Mouse (Mus musculus) leukemia stem cell, adult 10-12 weeks (primary cell): ENCODE measurements around the gene Dennd1c. TPM values are rescaled to one million over a fixed set of nuclear protein-coding genes. Genes with fewer than 3 reads are reported as not detected.

Source experiments
- polyA plus RNA-seq: library from polyadenylated mRNA; stranded (reverse); fragments of >175 nt; gene quantifications from 2 replicates; pipeline ENCODE4 v1.2.3, GENCODE M21; 2012; ENCODE audit warnings: low replicate concordance

Dennd1c gene
- 25.4 and 34.0 TPM in 2 replicates for polyA plus RNA-seq

DNA sequence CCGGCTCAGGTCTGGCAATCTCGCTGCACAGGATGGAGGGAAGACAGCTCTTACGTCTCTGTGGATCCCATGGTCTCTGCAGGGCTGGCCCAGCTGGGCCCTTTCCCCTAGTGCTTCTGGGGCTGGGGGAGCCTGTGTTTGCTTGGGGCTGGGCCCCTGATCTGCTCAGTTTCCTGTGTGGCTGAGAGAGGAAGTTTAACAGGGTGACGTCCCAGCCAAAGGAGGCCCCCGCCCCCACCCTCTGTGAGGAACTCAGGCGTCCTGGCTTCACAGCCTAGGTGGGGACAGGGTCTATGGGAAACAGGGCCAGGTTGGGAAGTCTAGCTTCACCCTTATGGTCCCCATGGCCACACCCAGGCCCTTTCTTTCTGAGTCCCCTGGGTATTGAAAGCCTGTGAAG is at the start of gene Dennd1c:
Dennd1c (minus strand) TSS at position 179 of the 400 bp plus-strand sequence.

DNA sequence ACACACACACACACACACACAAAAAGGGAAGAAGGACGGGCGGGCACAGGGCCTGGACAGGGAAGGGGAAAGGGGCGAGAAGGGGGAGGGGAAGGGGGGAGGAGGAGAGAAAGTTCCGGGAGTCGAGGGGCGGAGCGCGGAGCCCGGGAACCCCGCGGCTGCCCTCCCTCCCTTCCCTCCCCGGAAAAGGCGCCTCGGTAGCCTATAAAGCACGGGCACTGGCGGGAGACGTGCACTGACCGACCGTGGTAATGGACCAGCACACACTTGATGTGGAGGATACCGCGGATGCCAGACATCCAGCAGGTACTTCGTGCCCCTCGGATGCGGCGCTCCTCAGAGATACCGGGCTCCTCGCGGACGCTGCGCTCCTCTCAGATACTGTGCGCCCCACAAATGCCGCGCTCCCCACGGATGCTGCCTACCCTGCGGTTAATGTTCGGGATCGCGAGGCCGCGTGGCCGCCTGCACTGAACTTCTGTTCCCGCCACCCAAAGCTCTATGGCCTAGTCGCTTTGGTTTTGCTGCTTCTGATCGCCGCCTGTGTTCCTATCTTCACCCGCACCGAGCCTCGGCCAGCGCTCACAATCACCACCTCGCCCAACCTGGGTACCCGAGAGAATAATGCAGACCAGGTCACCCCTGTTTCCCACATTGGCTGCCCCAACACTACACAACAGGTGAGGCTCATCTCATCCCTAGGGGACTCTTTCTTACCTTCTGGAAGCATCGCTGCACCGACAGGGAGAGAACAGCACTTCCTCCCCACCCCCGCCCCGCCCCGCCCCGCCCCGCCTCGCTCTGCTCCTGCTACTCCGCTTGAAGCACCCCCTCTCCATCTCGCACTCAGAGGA is 27.1 kb upstream of the Dennd1c start, which contains the start of gene Tnfsf9:
Tnfsf9 (plus strand) TSS at position 145 of the 854 bp plus-strand sequence.

DNA sequence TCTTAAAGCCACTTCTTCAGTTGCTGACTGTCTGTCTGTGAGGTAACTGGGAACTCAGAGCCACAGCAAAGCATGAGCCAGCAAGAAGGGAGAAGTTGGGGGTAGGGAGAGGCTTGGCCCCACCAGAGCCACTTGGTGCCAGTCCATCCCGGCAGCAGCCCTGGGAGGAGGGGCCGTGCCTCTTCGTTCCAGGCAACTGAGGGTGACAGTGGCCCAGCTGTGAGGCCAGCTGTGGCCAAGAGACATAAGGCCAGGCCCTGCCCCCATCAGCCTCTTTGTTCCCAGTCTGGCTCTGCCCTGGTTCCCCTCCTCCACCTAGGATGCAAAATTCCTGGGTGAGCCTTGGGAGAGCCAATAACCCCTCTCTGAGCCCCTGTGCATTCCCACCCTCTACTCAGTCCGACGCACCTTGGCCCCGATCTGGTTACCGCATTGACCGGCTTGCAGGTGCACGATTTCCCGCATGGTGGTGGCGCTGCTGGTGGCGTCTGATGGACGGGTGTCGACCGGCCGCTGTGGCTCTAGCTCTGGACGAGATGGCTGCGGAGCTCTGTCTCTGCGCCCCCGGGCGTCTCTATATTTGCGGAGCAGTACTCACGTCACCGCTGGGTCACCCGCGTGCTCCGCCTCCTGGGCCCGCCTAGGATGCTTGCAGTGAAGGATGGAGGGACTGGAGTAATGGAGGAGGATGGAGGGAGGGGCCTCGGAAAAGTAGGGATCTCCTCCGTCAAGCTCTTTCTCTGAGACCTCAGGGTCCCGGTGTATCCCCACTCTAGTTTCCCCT is 8.9 kb upstream of the Dennd1c start, which contains the start of gene Tubb4a:
Tubb4a (minus strand) TSS at position 734 of the 784 bp plus-strand sequence.

DNA sequence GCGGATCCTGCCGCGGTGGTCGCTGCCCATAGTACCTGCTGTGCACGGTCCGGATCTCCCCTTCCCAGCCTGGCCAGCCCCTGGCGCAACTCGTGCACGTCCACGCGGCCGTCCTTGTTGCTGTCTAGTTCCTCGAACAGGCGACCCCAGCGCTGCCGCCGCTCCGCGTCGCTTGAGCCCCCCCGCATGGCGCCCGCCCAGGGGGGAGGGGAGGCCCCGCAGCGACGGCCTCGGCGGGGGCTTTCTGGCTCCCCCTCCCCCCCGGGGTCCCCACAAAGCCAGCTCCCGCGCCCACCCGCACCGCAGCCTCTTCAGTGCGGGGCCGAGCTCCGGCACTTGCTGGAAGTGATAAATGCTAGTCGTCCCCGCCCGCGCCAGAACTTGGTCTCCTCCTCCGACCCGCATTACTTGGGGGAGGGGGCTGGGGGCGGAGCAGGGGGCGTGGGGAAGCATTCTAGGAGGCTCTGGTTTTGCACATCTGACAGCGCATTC is 18.8 kb downstream of the Dennd1c start, which contains the start of gene Slc25a23:
Slc25a23 (minus strand) TSS at position 378 of the 492 bp plus-strand sequence.

DNA sequence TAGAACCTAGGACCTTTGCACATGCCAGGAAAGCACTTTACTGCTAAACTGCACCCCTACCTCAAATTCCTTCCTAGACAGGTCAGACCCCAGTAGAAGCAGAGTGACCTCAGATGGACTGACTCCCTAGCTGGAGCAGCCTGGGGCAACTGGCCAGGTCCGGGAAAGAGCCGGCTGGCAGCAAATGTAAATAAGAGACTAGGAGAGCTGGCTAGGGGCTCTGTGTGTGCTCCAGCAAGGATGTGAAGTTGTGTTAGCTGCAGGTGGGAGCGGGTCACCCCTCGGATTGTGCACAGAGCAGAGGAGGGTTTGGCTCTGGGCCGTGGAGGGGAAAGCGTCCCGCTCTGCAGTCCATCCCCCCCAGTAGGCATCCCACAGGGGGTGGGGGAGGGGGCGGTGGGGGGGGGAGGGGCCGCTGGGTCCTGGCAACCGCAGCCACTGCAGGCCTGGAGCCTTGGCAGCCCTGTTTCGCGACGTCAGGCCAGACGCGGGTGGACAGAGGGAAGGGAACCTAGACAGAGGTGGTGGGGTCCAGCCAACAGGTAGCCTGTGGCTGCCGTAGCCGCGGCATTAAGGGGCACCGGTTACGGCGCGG is 19.3 kb downstream of the Dennd1c start, which contains the start of gene Crb3:
Crb3 (plus strand) TSS at position 215 of the 595 bp plus-strand sequence.

DNA sequence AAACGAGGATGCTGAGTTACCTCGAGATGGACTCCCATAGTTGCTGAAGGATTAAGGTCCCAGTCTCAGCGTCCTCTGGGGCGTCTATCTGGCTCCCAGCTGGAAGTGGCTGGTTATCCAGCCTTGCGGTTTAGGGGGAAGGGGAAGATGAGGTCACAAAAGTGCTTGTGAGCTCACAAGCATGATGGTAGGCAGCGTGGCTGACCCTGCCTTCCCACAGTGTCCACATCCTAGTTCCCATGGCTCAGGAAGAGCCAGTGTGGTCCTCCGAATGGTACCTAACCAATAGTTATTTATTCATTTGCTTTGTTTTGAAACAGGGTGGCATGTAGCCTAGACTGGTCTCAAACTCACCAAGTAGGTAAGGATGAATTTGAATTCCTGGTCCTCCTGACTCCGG is 36.8 kb downstream of the Dennd1c start, which contains the start of gene Slc25a41:
Slc25a41 (minus strand) TSS at position 101 of the 400 bp plus-strand sequence.

DNA sequence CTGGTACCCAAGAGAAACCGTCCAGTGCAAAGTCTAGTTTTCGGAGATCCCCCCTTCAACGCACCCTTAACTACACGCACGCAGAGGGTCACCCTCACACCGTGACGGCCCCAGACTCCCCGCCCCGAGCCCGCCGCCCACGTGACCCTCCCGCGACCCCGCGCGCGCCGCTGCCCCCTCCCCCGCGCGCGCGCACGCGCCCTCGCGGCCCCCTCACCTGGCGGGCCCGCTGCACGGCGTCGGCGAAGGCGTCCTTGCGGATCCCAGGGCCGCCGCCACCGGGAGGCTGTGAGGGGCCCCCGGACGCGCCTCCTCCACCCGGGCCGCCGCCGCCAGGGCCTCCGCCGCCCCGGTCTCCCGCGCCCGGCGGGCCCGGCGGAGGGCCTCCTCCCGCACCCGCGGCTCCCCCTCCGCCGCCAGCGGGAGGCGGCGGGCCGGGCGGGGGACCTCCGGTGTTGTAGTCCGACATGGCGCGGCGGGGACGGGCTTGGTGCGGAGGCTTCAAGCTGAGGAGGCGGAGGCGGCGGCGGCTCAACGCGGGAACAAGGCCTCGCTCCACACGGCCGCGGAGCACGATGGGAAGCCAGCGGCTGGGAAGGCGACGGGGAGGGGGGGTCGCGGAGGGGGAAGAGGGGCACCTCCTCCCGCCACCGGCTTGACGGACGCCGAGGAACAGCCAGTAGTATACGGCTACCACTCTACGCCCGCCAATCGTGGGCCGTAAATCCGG is 47.2 kb downstream of the Dennd1c start, which contains the start of gene Khsrp:
Khsrp (minus strand) TSS at position 592 of the 730 bp plus-strand sequence.

Other genes with a start within 250 kb of the Dennd1c start
- 80.3 and 90.4 TPM in 2 replicates for gene Rfx2, start 247.5 kb downstream of the Dennd1c start, polyA plus RNA-seq
- gene Acsbg2, start 204.1 kb downstream of the Dennd1c start, polyA plus RNA-seq = not detected in 2 replicates
- not detected in 2 replicates for gene 1700061G19Rik, start 203.0 kb downstream of the Dennd1c start, polyA plus RNA-seq
- 120 and 136 TPM in 2 replicates for gene Mllt1, start 143.1 kb downstream of the Dennd1c start, polyA plus RNA-seq
- not detected in 2 replicates for gene Acer1, start 96.4 kb downstream of the Dennd1c start, polyA plus RNA-seq
- gene Clpp, start 88.2 kb downstream of the Dennd1c start, polyA plus RNA-seq = 77.6 and 206 TPM in 2 replicates
- 20.6 and 31.9 TPM in 2 replicates for gene Alkbh7, start 81.2 kb downstream of the Dennd1c start, polyA plus RNA-seq
- gene Pspn, start 78.5 kb downstream of the Dennd1c start, polyA plus RNA-seq = 2.3 and 3.1 TPM in 2 replicates
- gene Gtf2f1, start 67.2 kb downstream of the Dennd1c start, polyA plus RNA-seq = 144 and 226 TPM in 2 replicates
- gene Gm17949, start 67.0 kb downstream of the Dennd1c start, polyA plus RNA-seq = not detected in 2 replicates
- 758 and 1,065 TPM in 2 replicates for gene Khsrp, start 47.0 kb downstream of the Dennd1c start, polyA plus RNA-seq
- not detected in 2 replicates for gene Slc25a41, start 36.9 kb downstream of the Dennd1c start, polyA plus RNA-seq
- gene Crb3, start 19.4 kb downstream of the Dennd1c start, polyA plus RNA-seq = 5.3 and 6.2 TPM in 2 replicates
- gene Slc25a23, start 18.7 kb downstream of the Dennd1c start, polyA plus RNA-seq = 4.9 and 6.2 TPM in 2 replicates
- 0.23 and 0.25 TPM in 2 replicates for gene Tubb4a, start 9.3 kb upstream of the Dennd1c start, polyA plus RNA-seq
- gene Tnfsf9, start 26.8 kb upstream of the Dennd1c start, polyA plus RNA-seq = 0.18 and 0.27 TPM in 2 replicates
- gene Cd70, start 71.3 kb upstream of the Dennd1c start, polyA plus RNA-seq = not detected in 2 replicates
- 0.85 and 0.98 TPM in 2 replicates for gene Tnfsf14, start 115.7 kb upstream of the Dennd1c start, polyA plus RNA-seq
- 1.6 and 2.3 TPM in 2 replicates for gene C3, start 149.6 kb upstream of the Dennd1c start, polyA plus RNA-seq
- 17.4 and 22.9 TPM in 2 replicates for gene Gpr108, start 169.9 kb upstream of the Dennd1c start, polyA plus RNA-seq
- 3.1 and 4.2 TPM in 2 replicates for gene Trip10, start 170.9 kb upstream of the Dennd1c start, polyA plus RNA-seq
- gene Vav1, start 200.6 kb upstream of the Dennd1c start, polyA plus RNA-seq = 10.7 and 13.5 TPM in 2 replicates